Mouse (Mus musculus) right cerebral cortex, postnatal 10 days (tissue): Measurements from ENCODE around the gene Rfng.
"Not testable (repeated sequence)": the region's sequence is repeated elsewhere in the genome, so short reads cannot be mapped to it uniquely, and the experiment has no call there.

Source experiments
- DNase-seq, 2 experiments: peaks; one replicate each; pipeline ENCODE4 v3.0.0; 2021; ENCODE audit warnings: low spot score in 2 of 2

Rfng gene

DNA sequence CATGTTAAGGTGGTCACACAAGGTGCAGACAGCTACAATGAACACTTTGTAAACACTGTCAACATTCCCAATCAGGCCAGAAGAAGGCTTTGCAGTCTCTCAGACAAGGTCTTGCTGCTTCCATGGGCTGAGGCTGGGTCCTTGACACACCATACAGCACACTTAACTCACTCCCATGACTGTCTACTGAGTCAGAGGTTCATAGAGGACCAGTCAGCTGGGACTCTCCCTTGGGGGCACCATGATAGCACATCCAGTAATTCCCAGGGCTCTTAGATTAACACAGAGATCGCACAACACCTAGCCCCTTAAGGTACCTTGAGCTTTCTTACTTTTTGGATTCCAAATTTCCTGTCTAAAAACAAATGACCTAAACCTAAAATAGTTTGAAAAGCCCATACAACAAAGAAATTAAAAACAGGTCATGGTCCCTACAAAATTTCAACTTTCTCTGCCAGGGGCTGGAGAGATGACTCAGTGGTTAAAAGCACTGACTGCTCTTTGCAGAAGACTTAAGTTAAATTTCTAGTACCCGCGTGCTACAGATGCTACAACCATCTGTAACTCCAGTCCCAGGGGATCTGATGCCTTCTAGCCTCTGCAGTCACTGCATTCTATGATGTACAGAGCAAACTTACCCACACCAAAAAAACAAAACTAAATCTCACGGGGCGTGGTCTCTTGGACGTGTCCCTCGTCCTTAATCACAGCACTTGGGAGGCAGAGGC, 10.4 kb downstream of the Rfng start:
- DNase-seq, result no peak

DNA sequence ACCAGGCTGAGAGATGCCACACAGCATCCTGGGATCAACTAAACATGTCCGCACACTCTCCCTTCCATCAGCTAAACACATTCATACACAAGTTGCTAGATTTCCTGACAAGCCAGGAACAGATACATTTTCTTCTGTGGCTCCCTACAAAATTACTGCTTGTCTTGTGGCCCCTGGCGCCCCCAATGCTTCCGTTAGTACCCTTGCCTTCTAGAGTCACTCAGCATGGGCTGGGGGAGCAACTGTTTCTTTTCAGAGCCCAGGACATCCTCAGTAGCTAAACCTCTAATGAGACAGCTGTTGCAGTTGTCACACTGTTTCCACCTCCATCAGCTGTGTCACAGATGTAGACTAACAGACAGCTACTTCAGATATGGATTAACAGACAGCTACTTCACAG, 11.3 kb downstream of the Rfng start:
- DNase-seq, result no peak

GRCm38 (mm10) chr11:120768206-120768605, 15.8 kb downstream of the Rfng start:
- no peak for DNase-seq

DNA sequence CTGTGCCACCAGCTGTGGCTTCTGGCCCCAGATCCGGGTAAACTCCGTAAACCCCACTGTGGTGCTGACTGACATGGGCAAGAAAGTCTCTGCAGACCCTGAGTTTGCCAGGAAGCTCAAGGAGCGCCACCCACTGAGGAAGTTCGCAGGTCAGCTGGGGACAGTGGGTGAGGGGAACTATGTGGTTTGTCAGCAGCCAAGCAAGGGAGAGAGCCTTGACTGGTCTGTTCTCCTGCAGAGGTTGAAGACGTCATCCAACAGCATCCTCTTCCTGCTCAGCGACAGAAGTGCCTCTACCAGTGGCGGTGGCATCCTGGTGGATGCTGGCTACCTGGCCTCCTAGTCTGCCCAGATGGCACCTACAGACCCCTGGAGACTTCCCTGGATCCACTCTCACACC, 17.0 kb downstream of the Rfng start:
- DNase-seq, result not testable (repeated sequence)

GRCm38 (mm10) chr11:120763121-120763999, 20.6 kb downstream of the Rfng start:
- DNase-seq, result not testable (repeated sequence)

DNA sequence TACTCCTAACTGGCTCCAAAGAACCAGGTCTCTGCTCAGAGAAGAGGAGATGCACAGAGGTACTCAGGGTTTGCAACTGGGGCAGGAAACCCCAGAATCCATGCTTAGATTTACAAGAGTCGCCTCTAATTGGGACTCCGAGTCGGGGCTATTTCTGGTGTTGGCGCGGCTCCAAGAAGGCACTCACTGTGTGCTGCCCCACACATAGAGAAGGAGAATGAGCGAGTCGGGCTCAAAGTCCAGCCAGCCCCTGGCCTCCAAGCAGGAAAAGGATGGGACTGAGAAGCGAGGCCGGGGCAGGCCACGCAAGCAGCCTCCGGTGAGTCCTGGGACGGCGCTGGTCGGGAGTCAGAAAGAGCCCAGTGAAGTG, 21.4 kb downstream of the Rfng start, which contains the start of gene Hmga1b:
Gene Hmga1b, plus strand, starts transcription at position 123 of the 370 bp plus-strand sequence.
- DNase-seq, result not testable (repeated sequence)

GRCm38 (mm10) chr11:120761811-120762671, 22.0 kb downstream of the Rfng start:
- no peak for DNase-seq

DNA sequence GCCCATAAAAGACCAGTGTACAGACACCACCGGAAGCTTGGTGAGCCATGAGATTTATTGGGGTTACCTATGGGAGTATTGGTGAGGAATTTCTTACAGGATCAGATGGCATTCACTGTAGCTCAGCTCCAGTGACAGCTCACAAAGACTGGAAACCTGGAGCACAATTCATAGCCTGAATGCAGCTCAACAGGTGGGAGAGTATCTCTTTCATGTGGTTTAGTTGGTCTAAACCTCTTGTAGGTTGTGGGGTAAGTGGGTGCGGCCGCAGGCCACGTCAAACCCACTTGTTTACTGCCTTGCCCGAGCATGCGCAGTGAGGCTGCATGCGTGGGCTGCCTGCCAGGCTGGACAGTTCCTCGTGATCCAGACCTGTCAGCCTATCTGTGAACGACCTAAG, 23.8 kb downstream of the Rfng start:
- DNase-seq, result no peak

DNA sequence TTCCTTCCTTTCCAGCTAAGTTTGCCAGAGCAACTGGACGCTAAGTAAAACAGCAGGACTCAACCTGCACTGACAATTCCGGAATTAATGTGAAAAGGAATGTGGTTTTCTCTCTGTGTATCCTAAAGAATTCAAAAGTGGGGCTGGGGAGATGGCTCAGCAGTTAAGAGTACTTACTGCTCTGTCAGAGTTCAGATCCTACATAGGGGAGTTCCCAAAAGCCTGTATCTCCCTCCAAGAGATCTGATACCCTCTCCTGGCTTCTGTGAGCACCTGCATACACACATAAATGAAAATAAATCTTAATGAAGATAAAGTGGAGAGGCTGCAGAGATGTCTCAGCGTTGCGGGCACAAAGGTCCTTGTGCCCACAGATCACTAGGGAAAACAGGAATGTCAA, 32.4 kb downstream of the Rfng start:
- DNase-seq, result no peak

- DNase-seq, result no peak
Measured at GRCm38 (mm10) chr11:120749430-120749829, 34.6 kb downstream of the Rfng start.

GRCm38 (mm10) chr11:120747974-120748373, 36.0 kb downstream of the Rfng start:
- DNase-seq, result no peak

GRCm38 (mm10) chr11:120744121-120744701, 39.8 kb downstream of the Rfng start:
- DNase-seq, result no peak

DNA sequence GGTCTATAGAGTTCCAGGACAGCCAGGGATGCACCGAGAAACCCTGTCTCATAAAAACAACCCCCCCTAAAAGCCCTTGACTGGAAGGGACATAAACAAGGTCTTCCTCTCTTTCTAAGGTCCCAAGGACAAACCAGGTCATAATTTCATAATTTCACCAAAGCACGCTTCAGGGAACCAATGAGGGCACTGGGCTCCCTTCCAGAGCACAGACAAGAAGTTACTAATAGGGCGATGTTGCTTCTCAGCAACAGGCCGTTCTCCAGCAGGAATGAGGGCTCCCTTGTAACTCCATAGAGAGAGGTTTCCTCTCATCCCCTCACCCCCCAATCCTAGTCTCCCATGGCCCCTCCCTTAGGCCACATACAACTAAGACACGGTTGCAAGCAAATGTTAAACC, 43.0 kb downstream of the Rfng start:
- no peak for DNase-seq

- DNase-seq, result no peak
Measured at GRCm38 (mm10) chr11:120736424-120736823, 47.6 kb downstream of the Rfng start.

DNA sequence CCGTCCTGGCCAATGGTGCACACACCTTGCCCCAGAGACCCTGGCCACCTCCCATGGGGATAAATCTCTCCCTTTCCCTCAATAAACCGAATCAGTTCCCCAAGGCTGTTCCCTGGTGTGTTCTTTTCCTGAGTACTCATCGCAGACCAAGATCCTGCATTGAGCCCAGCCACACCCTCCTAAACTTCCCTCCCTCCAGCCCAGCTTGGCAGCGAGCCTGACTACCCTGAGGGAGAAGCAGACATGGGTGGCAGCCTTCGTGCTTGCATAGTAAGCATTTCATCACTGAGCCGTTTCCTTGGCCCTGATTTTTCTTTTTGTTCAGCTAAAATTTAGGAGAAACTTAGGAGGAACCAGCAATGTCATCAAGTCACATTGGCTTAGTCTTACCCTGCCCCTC, 50.5 kb downstream of the Rfng start:
- DNase-seq, result no peak

GRCm38 (mm10) chr11:120731858-120732680, 51.9 kb downstream of the Rfng start, which contains the start of gene Cbr2:
Cbr2 (minus strand) TSS chr11:120732114.
- no peak for DNase-seq

GRCm38 (mm10) chr11:120731395-120731794, 52.6 kb downstream of the Rfng start:
- DNase-seq, result no peak
